Mouse (Mus musculus): ENCODE results near the gene Stard9. TPM values are rescaled to one million over a fixed set of nuclear protein-coding genes. Genes with fewer than 3 reads are reported as not detected.

The Stard9 gene
- total and polyA plus RNA-seq, 3 experiments = 0.50 to 1.1 TPM; not detected in 1

DNA sequence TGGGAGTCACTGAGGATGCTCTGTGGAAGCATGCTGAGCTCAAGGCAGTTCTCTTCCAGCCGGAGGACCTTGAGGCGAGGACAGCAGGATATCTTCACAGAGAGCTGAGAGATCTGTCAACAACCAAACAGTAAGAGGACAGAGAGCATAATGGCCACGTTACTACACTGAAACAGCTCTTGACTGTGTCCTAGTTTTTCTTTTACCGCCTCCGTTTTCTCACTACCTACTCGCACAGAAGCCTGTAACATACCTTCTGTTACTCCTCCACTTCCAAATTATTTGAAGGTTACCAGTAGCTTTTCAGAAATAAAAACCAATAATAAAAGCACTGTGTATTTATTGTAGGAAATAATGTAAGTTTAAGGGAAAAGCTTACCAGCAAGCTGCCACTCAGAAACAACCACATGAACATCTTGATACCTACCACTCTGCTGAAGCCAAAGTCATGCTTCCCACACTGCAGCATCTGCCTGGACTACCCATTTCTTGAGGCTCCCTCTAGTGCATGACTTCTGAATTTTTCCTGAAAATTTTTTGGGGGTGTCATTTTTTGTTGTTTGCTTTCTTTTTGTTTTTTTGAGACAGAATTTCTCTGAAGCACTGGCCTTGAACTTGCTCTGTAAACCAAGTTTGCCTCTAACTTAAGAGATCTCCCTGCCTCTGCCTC is 22.8 kb upstream of the Stard9 start:
- Histone ChIP-seq H3K9me3 (replicated peaks; ENCODE audit: insufficient read depth, low read length) (no peaks in the 10 kb centered on the region), H3K4me3 (ENCODE audit: control insufficient read depth in 1 of 2, insufficient read depth in 1 of 2, low read depth in 2 of 2, low read length in 2 of 2) (no peak overlapping the region), H3K4me1 (ENCODE audit: control insufficient read depth in 1 of 2, insufficient read depth in 2 of 2, low read length in 2 of 2) (peaks cover 3 to 5% of the 10 kb centered on the region in 2 experiments; a peak in 3 of 4 replicates), H3K27me3 (ENCODE audit: control insufficient read depth in 1 of 2, insufficient read depth in 2 of 2, low read length in 2 of 2) (no peaks in the 10 kb centered on the region), H3K36me3 (ENCODE audit: control insufficient read depth in 1 of 2, insufficient read depth in 2 of 2, low read length in 2 of 2) (peaks cover 0 to 13% of the 10 kb centered on the region in 2 experiments; a peak in 2 of 4 replicates), H3K79me2 (ENCODE audit: control insufficient read depth, insufficient read depth, low read length, poor library complexity) (peaks cover 10% of the 10 kb centered on the region), H3K9ac (ENCODE audit: control insufficient read depth, low read depth, low read length, poor library complexity, severe bottlenecking) (no peak overlapping the region), H3K27ac (ENCODE audit: control insufficient read depth, low read depth, low read length) (no peak overlapping the region)
- peak; percentile 68 for DNase-seq (ENCODE audit: low read depth, low spot score)
- TF ChIP-seq NELFE (IDR thresholded peaks at IDR 0.05; ENCODE audit: low read depth, low read length) = no peak
- TF ChIP-seq ELF1 (IDR thresholded peaks at IDR 0.05; ENCODE audit: low read depth, low read length) = no peak
- TF ChIP-seq HCFC1 (IDR thresholded peaks at IDR 0.05; ENCODE audit: low read depth, low read length) = no peak
- no peak for TF ChIP-seq TAL1 (IDR thresholded peaks at IDR 0.05; ENCODE audit: low read length)
- TF ChIP-seq TCF12 (IDR thresholded peaks at IDR 0.05; ENCODE audit: low read depth, low read length) = no peak
- no peak for TF ChIP-seq GABPA (IDR thresholded peaks at IDR 0.05; ENCODE audit: low read depth, low read length)
- TF ChIP-seq USF2 (IDR thresholded peaks at IDR 0.05; ENCODE audit: borderline replicate concordance in 1 of 2, insufficient read depth in 1 of 2, low read depth in 1 of 2, low read length in 2 of 2) = no peak
- TF ChIP-seq ETS1 (IDR thresholded peaks at IDR 0.05; ENCODE audit: low read depth, low read length) = no peak
- TF ChIP-seq MXI1 (IDR thresholded peaks at IDR 0.05; ENCODE audit: low read depth, low read length) = 0 out of 2 replicates have a peak, but pooled peaks have one; percentile 55
- peak; percentile 74 for TF ChIP-seq SMC3 (IDR thresholded peaks at IDR 0.05; ENCODE audit: low read depth, low read length)
- TF ChIP-seq POLR2AphosphoS5 (IDR thresholded peaks at IDR 0.05; ENCODE audit: borderline replicate concordance, low read depth, low read length) = no peak
- peak; percentile 36 to 69 (median 51) for TF ChIP-seq CTCF (IDR thresholded peaks at IDR 0.05 in 2 of 3, conservative IDR thresholded peaks at IDR 0.05 in 1 of 3; ENCODE audit: control insufficient read depth in 1 of 3, insufficient read depth in 1 of 3, low read depth in 2 of 3, low read length in 3 of 3, poor library complexity in 1 of 3, severe bottlenecking in 1 of 3)
- peak; percentile 46 for TF ChIP-seq RAD21 (IDR thresholded peaks at IDR 0.05; ENCODE audit: low read depth, low read length)
- TF ChIP-seq CHD2 (IDR thresholded peaks at IDR 0.05; ENCODE audit: low read length) = no peak
- TF ChIP-seq MYC (IDR thresholded peaks at IDR 0.05; ENCODE audit: low read depth, low read length) = 0 out of 2 replicates have a peak, but pooled peaks have one; percentile 43
- TF ChIP-seq ZC3H11A (IDR thresholded peaks at IDR 0.05; ENCODE audit: low read depth, low read length) = 0 out of 2 replicates have a peak, but pooled peaks have one; percentile 26

DNA sequence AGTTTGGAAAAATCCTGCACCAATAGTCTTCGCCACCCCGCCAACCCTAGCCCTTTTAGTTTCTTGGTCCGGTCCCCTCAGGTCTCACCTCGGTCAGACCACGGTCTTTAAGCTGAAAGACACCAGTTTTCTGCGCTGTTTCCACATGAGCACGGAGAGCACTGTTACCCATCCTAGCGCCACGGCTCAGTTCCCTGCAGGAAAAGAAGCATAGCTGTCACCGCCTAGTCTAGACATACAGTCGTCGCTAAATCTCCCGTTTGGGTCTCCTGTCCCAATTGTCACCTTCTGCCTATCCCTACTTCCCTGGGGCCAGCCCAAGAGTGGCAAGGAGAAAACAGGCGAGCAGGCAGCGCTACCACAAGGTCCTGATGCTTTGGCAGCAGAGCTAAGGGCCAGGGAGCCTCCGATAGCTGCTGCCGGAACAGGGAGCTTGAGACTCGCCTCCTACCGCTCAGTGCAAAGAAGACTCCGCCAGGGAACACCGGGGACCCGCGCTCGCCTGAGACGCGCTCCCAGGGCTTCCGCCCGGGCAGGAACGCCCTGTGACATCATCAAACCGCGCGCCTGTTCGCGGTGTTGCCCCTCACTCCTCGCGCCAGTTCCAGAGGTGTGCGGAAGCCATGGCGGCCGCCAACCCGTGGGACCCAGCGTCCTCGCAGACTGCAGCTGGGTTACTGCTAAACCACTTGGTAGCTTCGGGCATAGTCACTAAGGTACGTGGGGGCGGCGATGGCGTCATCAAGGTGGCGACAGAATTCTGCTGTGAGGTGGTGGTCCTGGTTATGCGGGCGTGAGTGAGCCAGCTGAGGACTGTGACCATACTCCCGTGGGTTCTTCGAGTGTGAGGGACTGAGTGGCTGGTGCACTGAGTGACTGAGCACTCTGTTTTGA is 19.8 kb upstream of the Stard9 start, which contains the start of the genes Haus2 and Lrrc57:
Haus2 (plus strand) TSS at position 554 of the 894 bp plus-strand sequence.
Lrrc57 (minus strand) TSS at position 691 of the 894 bp plus-strand sequence.
- H3K27me3 ChIP-seq (ENCODE audit: control insufficient read depth in 1 of 2, insufficient read depth in 2 of 2, low read length in 2 of 2) = no peaks in the 10 kb centered on the region
- H3K9me3 ChIP-seq (replicated peaks; ENCODE audit: insufficient read depth, low read length) = no peaks in the 10 kb centered on the region
- peak within 1 kb of the TSS; percentile 78 for H3K27ac ChIP-seq (ENCODE audit: control insufficient read depth, low read depth, low read length)
- peak; percentile 94 for DNase-seq (ENCODE audit: low read depth, low spot score)
- H3K4me3 ChIP-seq (ENCODE audit: control insufficient read depth in 1 of 2, insufficient read depth in 1 of 2, low read depth in 2 of 2, low read length in 2 of 2) = peak within 1 kb of the TSS; percentile 72 to 94
- peaks cover 3 to 6% of the 10 kb centered on the region in 2 experiments; a peak in 3 of 4 replicates for H3K4me1 ChIP-seq (ENCODE audit: control insufficient read depth in 1 of 2, insufficient read depth in 2 of 2, low read length in 2 of 2)
- peaks cover 2 to 11% of the 10 kb centered on the region in 2 experiments; a peak in 3 of 4 replicates for H3K36me3 ChIP-seq (ENCODE audit: control insufficient read depth in 1 of 2, insufficient read depth in 2 of 2, low read length in 2 of 2)
- peaks cover 12% of the 10 kb centered on the region for H3K79me2 ChIP-seq (ENCODE audit: control insufficient read depth, insufficient read depth, low read length, poor library complexity)
- H3K9ac ChIP-seq (ENCODE audit: control insufficient read depth, low read depth, low read length, poor library complexity, severe bottlenecking) = peak within 1 kb of the TSS; percentile 81
- peak; percentile 89 for TF ChIP-seq POLR2A (IDR thresholded peaks at IDR 0.05; ENCODE audit: control insufficient read depth in 1 of 2, insufficient read depth in 1 of 2, low read depth in 1 of 2, low read length in 2 of 2, poor library complexity in 1 of 2)
- TF ChIP-seq MEF2A (IDR thresholded peaks at IDR 0.05; ENCODE audit: extremely low read depth, insufficient replicate concordance, low read depth, low read length, poor library complexity, severe bottlenecking) = no peak
- no peak for TF ChIP-seq CHD1 (IDR thresholded peaks at IDR 0.05; ENCODE audit: low read depth, low read length)
- TF ChIP-seq ZNF384 (IDR thresholded peaks at IDR 0.05; ENCODE audit: low read depth, low read length) = peak; percentile 21; the same call in 1 of the 2 replicates
- TF ChIP-seq POLR2AphosphoS2 (IDR thresholded peaks at IDR 0.05; ENCODE audit: low read length) = peak; percentile 76
- TF ChIP-seq UBTF (IDR thresholded peaks at IDR 0.05; ENCODE audit: borderline replicate concordance, insufficient read depth, low read depth, low read length) = peak; percentile 78; the same call in 1 of the 2 replicates
- TF ChIP-seq HCFC1 (IDR thresholded peaks at IDR 0.05; ENCODE audit: low read depth, low read length) = peak; percentile 88
- peak; percentile 64 for TF ChIP-seq ZMIZ1 (IDR thresholded peaks at IDR 0.05; ENCODE audit: low read depth, low read length)
- no peak for TF ChIP-seq SMC3 (IDR thresholded peaks at IDR 0.05; ENCODE audit: low read depth, low read length)
- TF ChIP-seq GATA1 (IDR thresholded peaks at IDR 0.05; ENCODE audit: low read depth, low read length) = no peak
- peak in 1 of 2 experiments; percentile 8; a peak in 1 of 4 replicates for TF ChIP-seq EP300 (IDR thresholded peaks at IDR 0.05; ENCODE audit: low read depth in 1 of 2, low read length in 2 of 2)
- no peak for TF ChIP-seq GABPA (IDR thresholded peaks at IDR 0.05; ENCODE audit: low read depth, low read length)
- no peak for TF ChIP-seq USF1 (IDR thresholded peaks at IDR 0.05; ENCODE audit: low read depth, low read length)
- TF ChIP-seq MAZ (IDR thresholded peaks at IDR 0.05; ENCODE audit: low read depth, low read length) = peak; percentile 53; the same call in 1 of the 2 replicates
